Mouse (Mus musculus) ES-E14 (cell line): ENCODE measurements around the gene Cmas. TPM values are rescaled to one million over a fixed set of nuclear protein-coding genes. Genes with fewer than 3 reads are reported as not detected.

ENCODE experiments used
- DNase-seq: peaks from one replicate; pipeline ENCODE4 v3.0.0-alpha.2; 2013; ENCODE audit warnings: low read depth, low spot score
- H3K27ac ChIP-seq: 2 replicates; pipeline ENCODE4 v1.5.1; 2012; ENCODE audit warnings: low read depth, mild to moderate bottlenecking, low read length, moderate library complexity, mixed read lengths; ENCODE audit not compliant: poor library complexity, insufficient read depth, severe bottlenecking
- H3K36me3 ChIP-seq: 2 replicates; pipeline ENCODE4 v1.6.1; 2012; ENCODE audit warnings: mild to moderate bottlenecking, low read length, moderate library complexity, mixed read lengths; ENCODE audit not compliant: control insufficient read depth, poor library complexity, insufficient read depth, severe bottlenecking
- H3K4me1 ChIP-seq, 2 experiments: fragments of 150-350 bp in 1 of 2; sonication (generic) in 1 of 2; 2 replicates each; pipeline ENCODE4 v1.6.1; 2012; ENCODE audit warnings: low read length in 2 of 2, mild to moderate bottlenecking in 1 of 2, mixed read lengths in 1 of 2; ENCODE audit not compliant: control insufficient read depth in 2 of 2, insufficient read depth in 2 of 2, poor library complexity in 1 of 2
- H3K4me3 ChIP-seq, 2 experiments: fragments of 150-350 bp in 1 of 2; sonication (generic) in 1 of 2; 2 replicates each; pipeline ENCODE4 v1.5.1; 2012; ENCODE audit warnings: low read length in 2 of 2, low read depth in 1 of 2, mild to moderate bottlenecking in 1 of 2, mixed read lengths in 1 of 2; ENCODE audit not compliant: insufficient read depth in 1 of 2, poor library complexity in 1 of 2, severe bottlenecking in 1 of 2
- H3K9ac ChIP-seq: 2 replicates; pipeline ENCODE4 v1.6.1; 2012; ENCODE audit warnings: low read depth, mild to moderate bottlenecking, low read length, mixed read lengths; ENCODE audit not compliant: poor library complexity, insufficient read depth, severe bottlenecking
- H3K9me3 ChIP-seq: fragments of 150-350 bp; sonication (generic); 2 replicates; pipeline ENCODE4 v1.6.1; 2012; ENCODE audit warnings: low read depth, mild to moderate bottlenecking, low read length; ENCODE audit not compliant: control insufficient read depth, insufficient read depth
- CHD2 ChIP-seq: IDR thresholded peaks from 2 replicates; pipeline ENCODE4 v1.6.1; 2014; ENCODE audit warnings: mild to moderate bottlenecking, low read depth, low read length, inconsistent platforms
- HCFC1 ChIP-seq: IDR thresholded peaks from 2 replicates; pipeline ENCODE4 v1.6.1; 2012; ENCODE audit warnings: low read length, inconsistent platforms, borderline replicate concordance; ENCODE audit not compliant: insufficient read depth
- MAFK ChIP-seq: IDR thresholded peaks from 2 replicates; pipeline ENCODE4 v1.6.1; 2014; ENCODE audit warnings: mild to moderate bottlenecking, low read depth, low read length, inconsistent platforms; ENCODE audit not compliant: insufficient read depth
- ZC3H11A ChIP-seq: IDR thresholded peaks from 2 replicates; pipeline ENCODE4 v1.6.1; 2012; ENCODE audit warnings: low read depth, mild to moderate bottlenecking, inconsistent platforms, low read length, borderline replicate concordance
- ZNF384 ChIP-seq: IDR thresholded peaks from 2 replicates; pipeline ENCODE4 v1.6.1; 2012; ENCODE audit warnings: low read depth, low read length, inconsistent platforms
- in situ Hi-C, 2 experiments: fragments of 600-800 bp; cut with MboI; formaldehyde crosslinking; loops; one replicate each; pipeline ENCODE4 v1.15.1; 2025; ENCODE audit warnings: low sequenced_read_pairs in 2 of 2, inconsistent platforms in 1 of 2; ENCODE audit not compliant: unreplicated experiment in 2 of 2
- total RNA-seq: library from RNA; depleted of rRNA; stranded (reverse); fragments of 300-350 nt; gene quantifications from 2 replicates; pipeline ENCODE4 v1.2.3, GENCODE M21; 2012

Cmas gene
- total RNA-seq, 1 experiment, result 61.0 TPM

GRCm38 (mm10) chr6:142814011-142814410 lies 57.5 kb downstream of the Cmas start:
- DNase-seq, result no peak
- Histone ChIP-seq H3K4me1 (peaks cover 9 to 11% of the 10 kb centered on the region in 2 experiments), H3K9me3 (no peaks in the 10 kb centered on the region), H3K36me3 (no peaks in the 10 kb centered on the region), H3K4me3 (no peak overlapping the region), H3K9ac (no peak overlapping the region), H3K27ac (no peak overlapping the region)
- TF ChIP-seq MAFK (no peak), ZC3H11A (no peak), ZNF384 (no peak), CHD2 (no peak), HCFC1 (no peak)
- in situ Hi-C loops, result no loop called here

- Histone ChIP-seq H3K4me1 (peaks cover 9% of the 10 kb centered on the region in 2 experiments), H3K9me3 (no peaks in the 10 kb centered on the region), H3K4me3 (peak overlapping the region; percentile 49 to 59; a peak in 3 of 4 replicates), H3K36me3 (no peaks in the 10 kb centered on the region), H3K27ac (no peak overlapping the region), H3K9ac (peak overlapping the region; percentile 60; the same call in 1 of the 2 replicates)
- in situ Hi-C loops, result no loop called here
- TF ChIP-seq ZNF384 (no peak), HCFC1 (no peak), MAFK (no peak)
- peak; percentile 91 for DNase-seq
Measured at GRCm38 (mm10) chr6:142814495-142814921, 58.0 kb downstream of the Cmas start.

GRCm38 (mm10) chr6:142815513-142815912 lies 59.0 kb downstream of the Cmas start:
- TF ChIP-seq ZC3H11A (no peak), CHD2 (no peak), ZNF384 (no peak), HCFC1 (no peak), MAFK (no peak)
- no peak for DNase-seq

GRCm38 (mm10) chr6:142818306-142818705 lies 61.8 kb downstream of the Cmas start:
- Histone ChIP-seq H3K36me3 (no peaks in the 10 kb centered on the region), H3K27ac (no peak overlapping the region), H3K9me3 (no peaks in the 10 kb centered on the region), H3K4me3 (no peak overlapping the region), H3K9ac (no peak overlapping the region), H3K4me1 (peaks cover 2% of the 10 kb centered on the region in 2 experiments; a peak in 1 of 4 replicates)
- in situ Hi-C loops, result no loop called here
- no peak for DNase-seq
- TF ChIP-seq CHD2 (no peak), ZC3H11A (no peak), MAFK (no peak), HCFC1 (no peak), ZNF384 (no peak)

More at GRCm38 (mm10) chr6:142815513-142815912, 59.0 kb downstream of the Cmas start:
- H3K4me3 ChIP-seq, result no peak overlapping the region
- H3K9ac ChIP-seq, result no peak overlapping the region
- in situ Hi-C loops, result no loop called here
- peaks cover 3 to 5% of the 10 kb centered on the region in 2 experiments; a peak in 2 of 4 replicates for H3K4me1 ChIP-seq
- no peaks in the 10 kb centered on the region for H3K9me3 ChIP-seq
- H3K27ac ChIP-seq, result no peak overlapping the region
- H3K36me3 ChIP-seq, result no peaks in the 10 kb centered on the region
